Mouse (Mus musculus) hindbrain, embryonic 12.5 days (tissue): ENCODE measurements around the gene Sox5. TPM values are rescaled to one million over a fixed set of nuclear protein-coding genes. Genes with fewer than 3 reads are reported as not detected.

Experiments used
- ATAC-seq: fragments of 200-750 bp; cut with Nextera tagmentation; 2 replicates; pipeline ENCODE4 v1.8.0; 2017; ENCODE audit warnings: moderate TSS enrichment; ENCODE audit not compliant: low FRiP score
- H3K27ac ChIP-seq: fragments of 300-500 bp; sonication (generic); 2 replicates; pipeline ENCODE4 v1.5.1; 2016; ENCODE audit warnings: mild to moderate bottlenecking
- H3K27me3 ChIP-seq: fragments of 300-500 bp; sonication (generic); 2 replicates; pipeline ENCODE4 v1.6.1; 2016; ENCODE audit warnings: mild to moderate bottlenecking
- H3K36me3 ChIP-seq: fragments of 300-500 bp; sonication (generic); 2 replicates; pipeline ENCODE4 v1.6.1; 2016; ENCODE audit warnings: mild to moderate bottlenecking
- H3K4me1 ChIP-seq: fragments of 300-500 bp; sonication (generic); 2 replicates; pipeline ENCODE4 v1.6.1; 2016
- H3K4me2 ChIP-seq: fragments of 300-500 bp; sonication (generic); replicated peaks from 2 replicates; pipeline ENCODE4 v1.6.1; 2016; ENCODE audit warnings: mild to moderate bottlenecking
- H3K4me3 ChIP-seq: fragments of 300-500 bp; sonication (generic); 2 replicates; pipeline ENCODE4 v1.5.1; 2016; ENCODE audit warnings: mild to moderate bottlenecking
- H3K9ac ChIP-seq: fragments of 300-500 bp; sonication (generic); 2 replicates; pipeline ENCODE4 v1.6.1; 2016; ENCODE audit warnings: mild to moderate bottlenecking, moderate library complexity
- H3K9me3 ChIP-seq: fragments of 300-500 bp; sonication (generic); replicated peaks from 2 replicates; pipeline ENCODE4 v1.6.1; 2016; ENCODE audit warnings: mild to moderate bottlenecking
- WGBS: fragments of 180-500 bp; shearing (Covaris S2); methylation state at CpG from one replicate; pipeline ENCODE4 v1.1.7; 2016; 5-methylcytosine and 5-hydroxymethylcytosine counted together
- polyA plus RNA-seq: library from polyadenylated mRNA; unstranded; fragments of >200 nt; fragmentation: Nextera tagmentation; extraction: Ambion mirVana; gene quantifications from 2 replicates; pipeline ENCODE4 v1.2.1, GENCODE M21; 2016

Gene Sox5
- polyA plus RNA-seq, 1 experiment from 2014 or later, result 49.1 TPM

DNA sequence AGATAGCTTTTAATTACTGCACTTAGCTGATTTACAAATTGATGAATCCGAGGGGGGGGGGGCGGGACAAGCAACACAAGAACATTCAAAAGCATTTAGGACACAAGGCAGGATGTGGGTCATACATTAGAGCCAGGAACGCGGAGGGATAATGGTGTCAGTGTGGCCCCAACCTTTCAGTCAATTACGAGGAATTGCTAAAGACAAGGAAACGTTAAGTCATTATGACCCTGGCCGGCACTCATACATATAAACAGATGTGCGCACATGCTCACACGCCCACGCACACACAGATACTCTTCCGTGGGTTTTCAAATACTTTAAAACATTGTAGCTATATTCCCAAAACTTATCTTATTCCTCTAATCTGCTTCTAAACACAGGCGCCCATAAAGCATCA is 19.9 kb downstream of the Sox5 start:
- no peak overlapping the region for H3K4me2 ChIP-seq
- no peak for ATAC-seq
- no peaks in the 10 kb centered on the region for H3K9me3 ChIP-seq
- H3K4me3 ChIP-seq, result no peak overlapping the region
- H3K27ac ChIP-seq, result no peak overlapping the region
- no peaks in the 10 kb centered on the region for H3K27me3 ChIP-seq
- H3K36me3 ChIP-seq, result no peaks in the 10 kb centered on the region
- H3K9ac ChIP-seq, result no peak overlapping the region
- 77% methylated on average over 12 of the region's 12 CpGs for WGBS
- peaks cover 6% of the 10 kb centered on the region for H3K4me1 ChIP-seq

DNA sequence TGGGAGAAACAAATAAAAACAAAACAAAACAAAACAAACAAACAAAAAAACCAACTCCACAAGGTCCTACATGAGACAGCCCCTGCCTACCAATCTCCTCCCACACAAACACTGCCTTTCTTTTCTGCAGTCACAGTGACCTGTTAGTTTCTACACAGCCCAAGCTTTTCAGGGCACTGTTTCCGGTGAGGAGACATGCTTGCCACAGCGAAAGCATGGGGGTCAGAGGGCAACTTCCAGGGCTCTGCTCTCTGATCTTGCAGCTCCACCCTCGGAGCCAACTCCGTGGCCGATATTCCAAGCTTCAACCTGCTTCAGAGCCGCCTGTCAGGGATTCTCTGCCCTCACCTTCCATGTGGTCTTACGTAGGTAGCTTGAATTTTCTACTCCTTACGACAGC is 22.6 kb downstream of the Sox5 start:
- no peak overlapping the region for H3K4me2 ChIP-seq
- no peak for ATAC-seq
- H3K9ac ChIP-seq, result no peak overlapping the region
- no peak overlapping the region for H3K27ac ChIP-seq
- no peaks in the 10 kb centered on the region for H3K9me3 ChIP-seq
- no peaks in the 10 kb centered on the region for H3K27me3 ChIP-seq
- no peak overlapping the region for H3K4me3 ChIP-seq
- H3K4me1 ChIP-seq, result peaks cover 6% of the 10 kb centered on the region
- 27% methylated on average over 8 of the region's 8 CpGs for WGBS
- H3K36me3 ChIP-seq, result no peaks in the 10 kb centered on the region

DNA sequence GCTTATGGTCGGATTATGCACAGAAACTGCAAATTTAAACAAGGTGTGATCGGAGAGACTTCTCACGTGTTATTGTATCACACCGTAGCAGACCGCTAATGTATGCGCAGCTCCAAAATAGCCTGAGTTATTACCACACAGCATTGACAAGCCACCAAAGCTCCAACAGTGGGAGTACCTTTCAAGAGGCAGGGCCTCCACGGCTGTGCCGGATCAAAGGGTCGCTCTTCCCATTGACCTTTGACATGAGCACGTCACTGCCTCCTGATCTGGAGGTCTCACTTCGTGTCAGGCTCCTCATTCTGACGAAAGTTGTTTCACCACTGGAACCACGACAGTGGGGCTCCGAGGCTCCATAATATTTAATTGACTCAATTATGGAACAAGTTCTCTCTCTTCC is 24.4 kb downstream of the Sox5 start:
- no peaks in the 10 kb centered on the region for H3K27me3 ChIP-seq
- H3K9ac ChIP-seq, result no peak overlapping the region
- H3K36me3 ChIP-seq, result no peaks in the 10 kb centered on the region
- no peaks in the 10 kb centered on the region for H3K9me3 ChIP-seq
- peaks cover 8% of the 10 kb centered on the region for H3K4me1 ChIP-seq
- no peak for ATAC-seq
- H3K27ac ChIP-seq, result no peak overlapping the region
- H3K4me3 ChIP-seq, result no peak overlapping the region
- H3K4me2 ChIP-seq, result no peak overlapping the region
- 36% methylated on average over 14 of the region's 14 CpGs for WGBS

DNA sequence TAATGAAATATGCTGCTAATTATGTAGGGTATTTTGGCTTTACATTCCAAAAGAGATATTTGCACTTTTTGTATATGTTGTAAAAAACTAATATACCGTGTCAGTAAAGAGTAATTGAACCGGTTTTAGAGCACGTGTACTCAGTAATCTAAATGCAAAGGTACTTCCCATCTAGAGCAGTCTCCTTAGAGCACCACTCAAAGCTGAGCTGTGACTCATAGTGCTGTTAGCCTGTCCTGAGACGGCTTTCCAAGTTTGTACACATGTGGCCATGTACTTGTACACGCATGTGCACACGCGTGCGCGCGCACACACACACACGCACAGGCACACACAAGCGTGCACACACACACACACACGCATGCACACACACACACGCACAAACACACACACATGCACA is 25.3 kb downstream of the Sox5 start:
- Histone ChIP-seq H3K9ac (no peak overlapping the region), H3K4me1 (peaks cover 8% of the 10 kb centered on the region), H3K27ac (no peak overlapping the region), H3K4me3 (no peak overlapping the region), H3K9me3 (no peaks in the 10 kb centered on the region), H3K36me3 (no peaks in the 10 kb centered on the region), H3K4me2 (no peak overlapping the region), H3K27me3 (no peaks in the 10 kb centered on the region)
- 94% methylated on average over 14 of the region's 14 CpGs for WGBS
- no peak for ATAC-seq

DNA sequence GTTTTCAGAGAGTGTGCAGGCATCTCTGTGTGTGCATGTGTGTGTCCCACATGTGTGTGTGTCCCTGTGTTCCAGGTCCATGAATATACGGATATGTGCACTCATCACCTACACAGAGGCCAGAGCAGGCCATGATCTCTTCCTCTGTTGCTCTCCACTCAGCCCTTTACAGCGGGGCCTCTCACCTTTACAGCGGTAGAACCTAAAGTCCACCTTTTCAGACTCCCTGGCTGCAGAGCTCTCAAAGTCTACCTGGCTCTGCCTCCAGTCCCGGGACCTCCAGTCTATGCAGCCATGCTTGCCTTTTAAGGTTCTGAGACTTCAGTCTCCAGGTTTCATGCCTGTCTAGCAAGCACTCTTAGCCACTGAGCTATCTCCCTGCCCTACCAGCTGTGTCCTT is 26.5 kb downstream of the Sox5 start:
- 92% methylated on average over 4 of the region's 4 CpGs for WGBS
- Histone ChIP-seq H3K27me3 (no peaks in the 10 kb centered on the region), H3K4me2 (no peak overlapping the region), H3K4me3 (no peak overlapping the region), H3K36me3 (no peaks in the 10 kb centered on the region), H3K9me3 (no peaks in the 10 kb centered on the region), H3K27ac (no peak overlapping the region), H3K9ac (no peak overlapping the region), H3K4me1 (peaks cover 8% of the 10 kb centered on the region)
- ATAC-seq, result no peak

- Histone ChIP-seq H3K27me3 (no peaks in the 10 kb centered on the region), H3K4me1 (peaks cover 10% of the 10 kb centered on the region), H3K9me3 (no peaks in the 10 kb centered on the region), H3K9ac (no peak overlapping the region), H3K4me3 (no peak overlapping the region), H3K4me2 (no peak overlapping the region), H3K27ac (no peak overlapping the region), H3K36me3 (no peaks in the 10 kb centered on the region)
- ATAC-seq, result no peak
These were observed 27.4 kb downstream of the Sox5 start for GRCm38 (mm10) chr6:144754366-144754765.

DNA sequence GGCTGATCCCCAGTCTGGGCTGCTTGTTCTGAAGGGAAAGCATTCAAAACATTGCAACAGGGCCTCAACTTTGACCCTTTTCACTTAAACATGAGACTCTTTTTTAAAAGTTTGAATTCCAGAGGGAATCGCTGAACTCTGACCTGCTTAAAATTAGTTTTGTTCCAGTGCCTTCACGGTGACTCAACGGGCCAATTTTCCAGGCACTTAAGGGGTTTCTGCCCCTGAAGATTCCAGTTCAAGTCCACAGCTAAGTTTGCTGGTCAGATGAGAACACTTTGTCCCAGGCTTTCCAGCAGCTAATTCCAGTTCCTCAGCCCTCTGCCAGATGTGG is 27.8 kb downstream of the Sox5 start:
- WGBS, result 26% methylated on average over 3 of the region's 3 CpGs
- no peaks in the 10 kb centered on the region for H3K9me3 ChIP-seq
- H3K9ac ChIP-seq, result no peak overlapping the region
- no peak overlapping the region for H3K27ac ChIP-seq
- H3K4me1 ChIP-seq, result peaks cover 10% of the 10 kb centered on the region
- no peak overlapping the region for H3K4me3 ChIP-seq
- no peaks in the 10 kb centered on the region for H3K27me3 ChIP-seq
- H3K36me3 ChIP-seq, result no peaks in the 10 kb centered on the region
- ATAC-seq, result no peak
- no peak overlapping the region for H3K4me2 ChIP-seq

DNA sequence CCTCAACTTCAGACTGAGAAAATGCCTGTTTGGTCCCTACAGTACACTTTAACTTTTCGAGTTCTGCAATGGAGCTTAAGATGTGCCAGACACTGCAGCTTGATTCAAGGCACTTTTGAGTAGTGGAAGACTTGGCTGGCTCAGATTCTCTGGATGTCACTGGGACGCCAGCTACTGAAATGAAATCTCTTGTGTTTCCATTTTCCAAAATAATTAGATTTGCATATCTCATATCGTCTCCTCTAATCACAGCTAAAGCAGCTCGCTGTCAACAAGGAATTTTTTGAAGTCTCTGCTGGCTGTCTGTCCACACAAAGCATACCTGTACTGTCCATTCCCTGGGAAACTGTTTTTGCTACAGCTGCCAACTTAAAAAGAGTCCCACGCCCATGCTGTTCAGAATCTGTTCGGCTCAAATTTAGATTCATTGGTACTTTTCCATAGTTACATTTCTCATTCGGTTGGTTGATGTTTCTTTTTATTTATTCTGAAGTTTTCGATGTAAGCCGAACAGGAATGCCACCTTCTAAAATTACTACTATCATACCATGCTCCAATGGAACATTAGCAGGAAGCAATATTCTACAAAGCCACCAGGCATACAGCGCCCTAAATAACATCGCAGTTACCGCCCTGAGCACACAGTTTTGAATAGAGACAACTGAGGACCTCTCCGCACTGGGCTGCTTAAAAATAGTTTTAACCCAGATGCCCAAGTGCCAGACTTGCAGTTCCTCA is 28.4 kb downstream of the Sox5 start:
- WGBS, result 75% methylated on average over 13 of the region's 13 CpGs
- peaks cover 10% of the 10 kb centered on the region for H3K4me1 ChIP-seq
- H3K4me2 ChIP-seq, result no peak overlapping the region
- no peak overlapping the region for H3K4me3 ChIP-seq
- no peak overlapping the region for H3K9ac ChIP-seq
- ATAC-seq, result no peak
- H3K9me3 ChIP-seq, result no peaks in the 10 kb centered on the region
- no peaks in the 10 kb centered on the region for H3K27me3 ChIP-seq
- H3K36me3 ChIP-seq, result no peaks in the 10 kb centered on the region
- H3K27ac ChIP-seq, result no peak overlapping the region

DNA sequence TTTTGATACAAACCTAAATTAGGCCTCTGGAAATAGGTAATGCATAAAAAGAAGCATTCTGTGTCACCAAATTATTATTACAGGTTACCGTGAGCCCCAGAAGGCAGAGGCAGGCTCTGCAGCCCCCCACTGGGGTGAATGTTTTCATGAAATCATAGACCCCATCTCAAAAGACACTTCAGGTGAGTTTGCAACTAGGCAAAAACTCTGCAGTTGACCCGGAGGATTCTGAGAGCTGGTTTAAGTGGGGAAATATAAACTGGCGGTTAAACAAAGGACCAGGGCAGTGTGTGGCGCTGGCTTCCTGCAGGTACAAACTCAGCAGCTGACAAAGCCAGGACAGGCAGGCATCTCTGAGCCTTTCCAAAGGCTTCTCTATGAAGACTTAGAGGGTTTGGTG is 30.2 kb downstream of the Sox5 start:
- WGBS, result 83% methylated on average over 4 of the region's 4 CpGs
- Histone ChIP-seq H3K36me3 (no peaks in the 10 kb centered on the region), H3K4me3 (no peak overlapping the region), H3K9ac (no peak overlapping the region), H3K9me3 (peaks cover 5% of the 10 kb centered on the region; the same call in 1 of the 2 replicates), H3K27me3 (no peaks in the 10 kb centered on the region), H3K4me1 (0 out of 2 replicates have a peak, but pooled peaks cover 4% of the 10 kb centered on the region), H3K27ac (no peak overlapping the region), H3K4me2 (no peak overlapping the region)
- no peak for ATAC-seq

DNA sequence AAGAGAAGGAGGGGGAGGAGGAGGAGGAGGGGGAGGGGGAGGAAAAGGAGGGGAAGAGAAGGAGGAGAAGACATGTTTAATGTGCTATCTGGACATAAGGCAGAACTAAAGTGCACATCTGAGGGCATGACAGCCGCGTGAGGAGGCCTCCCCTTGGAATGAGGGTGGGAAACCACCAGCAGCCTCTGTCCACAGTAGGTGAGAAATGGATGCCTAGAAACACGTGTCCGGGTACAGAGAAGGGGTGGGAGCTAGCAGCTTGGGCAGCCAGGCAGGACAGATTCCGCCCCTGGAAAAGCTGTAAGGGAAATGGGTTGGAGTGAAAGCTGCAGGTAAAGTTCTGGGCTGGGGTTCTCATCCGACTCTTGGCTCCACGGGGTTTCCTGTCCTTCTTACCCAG is 31.6 kb downstream of the Sox5 start:
- Histone ChIP-seq H3K36me3 (no peaks in the 10 kb centered on the region), H3K4me1 (0 out of 2 replicates have a peak, but pooled peaks cover 4% of the 10 kb centered on the region), H3K4me2 (no peak overlapping the region), H3K27me3 (no peaks in the 10 kb centered on the region), H3K9ac (no peak overlapping the region), H3K9me3 (peaks cover 5% of the 10 kb centered on the region; the same call in 1 of the 2 replicates), H3K4me3 (no peak overlapping the region), H3K27ac (no peak overlapping the region)
- no peak for ATAC-seq
- 58% methylated on average over 7 of the region's 7 CpGs for WGBS

GRCm38 (mm10) chr6:144746436-144746835 is 35.3 kb downstream of the Sox5 start:
- 92% methylated on average over 10 of the region's 10 CpGs for WGBS
- Histone ChIP-seq H3K4me2 (no peak overlapping the region), H3K36me3 (no peaks in the 10 kb centered on the region), H3K4me3 (no peak overlapping the region), H3K4me1 (peaks cover 5% of the 10 kb centered on the region; the same call in 1 of the 2 replicates), H3K27ac (no peak overlapping the region), H3K9me3 (peaks cover 5% of the 10 kb centered on the region; the same call in 1 of the 2 replicates), H3K9ac (no peak overlapping the region), H3K27me3 (no peaks in the 10 kb centered on the region)
- ATAC-seq, result no peak

- no peak overlapping the region for H3K4me3 ChIP-seq
- peaks cover 3% of the 10 kb centered on the region; the same call in 1 of the 2 replicates for H3K4me1 ChIP-seq
- H3K36me3 ChIP-seq, result no peaks in the 10 kb centered on the region
- no peaks in the 10 kb centered on the region for H3K27me3 ChIP-seq
- H3K9me3 ChIP-seq, result peaks cover 5% of the 10 kb centered on the region; the same call in 1 of the 2 replicates
- 55% methylated on average over 3 of the region's 3 CpGs for WGBS
- H3K27ac ChIP-seq, result no peak overlapping the region
- H3K4me2 ChIP-seq, result no peak overlapping the region
- no peak for ATAC-seq
- H3K9ac ChIP-seq, result no peak overlapping the region
These were observed 39.2 kb downstream of the Sox5 start for GRCm38 (mm10) chr6:144742559-144742958.

- H3K9me3 ChIP-seq, result no peaks in the 10 kb centered on the region
- ATAC-seq, result no peak
- no peaks in the 10 kb centered on the region for H3K27me3 ChIP-seq
- H3K4me3 ChIP-seq, result no peak overlapping the region
- no peaks in the 10 kb centered on the region for H3K36me3 ChIP-seq
- no peak overlapping the region for H3K27ac ChIP-seq
- H3K4me2 ChIP-seq, result no peak overlapping the region
- H3K4me1 ChIP-seq, result peaks cover 3% of the 10 kb centered on the region; the same call in 1 of the 2 replicates
- WGBS, result 55% methylated on average over 3 of the region's 3 CpGs
- no peak overlapping the region for H3K9ac ChIP-seq
These were observed 40.6 kb downstream of the Sox5 start for GRCm38 (mm10) chr6:144741080-144741655.
